Mouse (Mus musculus): ENCODE data around the gene Pdcd6. TPM values are rescaled to one million over a fixed set of nuclear protein-coding genes. Genes with fewer than 3 reads are reported as not detected.

The Pdcd6 gene
- polyA plus RNA-seq (2014; fragmentation: Nextera tagmentation; extraction: Ambion mirVana): 126 and 138 TPM in 2 replicates

DNA sequence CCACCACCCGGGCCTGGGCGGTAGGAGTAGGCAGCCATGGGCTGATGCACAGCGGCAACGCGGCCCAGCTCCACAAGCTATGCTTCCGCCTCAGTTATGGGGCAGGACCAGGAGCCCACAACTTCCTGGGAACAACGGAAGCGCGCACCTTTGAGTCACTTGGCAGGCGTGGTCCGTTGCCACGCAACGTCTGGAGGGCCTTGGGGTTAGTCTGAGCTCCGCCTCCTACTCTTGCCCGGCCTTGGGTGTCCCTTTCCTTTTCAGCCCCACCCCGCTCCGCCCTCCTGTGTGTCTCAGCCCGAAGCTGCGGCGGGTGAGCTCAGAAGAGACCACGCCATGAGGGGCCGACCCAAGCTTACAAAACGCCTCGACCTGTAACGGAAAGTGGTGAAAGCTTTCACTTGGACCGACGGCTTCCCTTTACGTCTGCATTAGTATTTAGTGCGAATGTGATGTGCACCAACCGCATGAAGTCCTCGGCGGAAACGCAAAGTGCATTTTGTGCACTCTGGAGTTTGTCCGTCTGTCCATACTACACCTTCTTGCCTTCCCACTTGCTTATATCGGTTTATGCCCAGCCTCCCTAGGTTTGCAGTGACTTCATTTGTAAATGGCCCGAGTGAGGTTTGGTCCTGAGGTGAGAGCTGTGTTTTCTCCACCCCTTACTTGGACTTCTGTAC, at the start of gene Pdcd6:
Gene Pdcd6, minus strand, starts transcription at position 411 of the 680 bp plus-strand sequence.
- peak within 1 kb of the TSS; percentile 87 for H3K4me2 ChIP-seq (replicated peaks)
- ATAC-seq (ENCODE audit: low FRiP score) (peak; percentile 98), DNase-seq (ENCODE audit: low spot score) (peak; percentile 88)
- no peaks in the 10 kb centered on the region for H3K27me3 ChIP-seq (ENCODE audit: control insufficient read depth, insufficient read depth, low read length)
- 2% methylated on average over 36 of the region's 36 CpGs for whole genome bisulfite sequencing
- peaks cover 41% of the 10 kb centered on the region for H3K36me3 ChIP-seq (replicated peaks; ENCODE audit: control insufficient read depth, insufficient read depth)
- peaks cover 12% of the 10 kb centered on the region for H3K4me1 ChIP-seq (replicated peaks; ENCODE audit: control insufficient read depth, insufficient read depth, low read length)
- peak within 1 kb of the TSS; percentile 62; the same call in 1 of the 2 replicates for H3K27ac ChIP-seq
- no peaks in the 10 kb centered on the region for H3K9me3 ChIP-seq (ENCODE audit: control insufficient read depth, low read length)
- H3K9ac ChIP-seq: peak within 1 kb of the TSS; percentile 85
- peak within 1 kb of the TSS; percentile 75 for H3K4me3 ChIP-seq (replicated peaks; ENCODE audit: low read length)

GRCm38 (mm10) chr13:74363859-74364235, 46.5 kb upstream of the Pdcd6 start, which contains the start of gene Lrrc14b:
Gene Lrrc14b (minus strand): TSS chr13:74364005.
- Histone ChIP-seq H3K27me3 (ENCODE audit: control insufficient read depth, insufficient read depth, low read length) (no peaks in the 10 kb centered on the region), H3K4me3 (replicated peaks; ENCODE audit: low read length) (no peak within 1 kb of the TSS), H3K36me3 (replicated peaks; ENCODE audit: control insufficient read depth, insufficient read depth) (peaks cover 32% of the 10 kb centered on the region), H3K4me2 (replicated peaks) (no peak within 1 kb of the TSS), H3K4me1 (replicated peaks; ENCODE audit: control insufficient read depth, insufficient read depth, low read length) (no peaks in the 10 kb centered on the region), H3K9me3 (ENCODE audit: control insufficient read depth, low read length) (no peaks in the 10 kb centered on the region), H3K27ac (no peak within 1 kb of the TSS), H3K9ac (no peak within 1 kb of the TSS)
- WGBS: 85% methylated on average over 8 of the region's 8 CpGs
- no peak for ATAC-seq (ENCODE audit: low FRiP score)
- no peak for DNase-seq (ENCODE audit: low spot score)

GRCm38 (mm10) chr13:74363176-74363858, 45.9 kb upstream of the Pdcd6 start:
- no peaks in the 10 kb centered on the region for H3K27me3 ChIP-seq (ENCODE audit: control insufficient read depth, insufficient read depth, low read length)
- no peak overlapping the region for H3K27ac ChIP-seq
- 96% methylated on average over 13 of the region's 13 CpGs for WGBS
- H3K4me2 ChIP-seq (replicated peaks): no peak overlapping the region
- H3K4me1 ChIP-seq (replicated peaks; ENCODE audit: control insufficient read depth, insufficient read depth, low read length): no peaks in the 10 kb centered on the region
- H3K36me3 ChIP-seq (replicated peaks; ENCODE audit: control insufficient read depth, insufficient read depth): peaks cover 37% of the 10 kb centered on the region
- H3K9me3 ChIP-seq (ENCODE audit: control insufficient read depth, low read length): no peaks in the 10 kb centered on the region
- H3K4me3 ChIP-seq (replicated peaks; ENCODE audit: low read length): no peak overlapping the region
- ATAC-seq (ENCODE audit: low FRiP score) (no peak), DNase-seq (ENCODE audit: low spot score) (no peak)
- no peak overlapping the region for H3K9ac ChIP-seq

DNA sequence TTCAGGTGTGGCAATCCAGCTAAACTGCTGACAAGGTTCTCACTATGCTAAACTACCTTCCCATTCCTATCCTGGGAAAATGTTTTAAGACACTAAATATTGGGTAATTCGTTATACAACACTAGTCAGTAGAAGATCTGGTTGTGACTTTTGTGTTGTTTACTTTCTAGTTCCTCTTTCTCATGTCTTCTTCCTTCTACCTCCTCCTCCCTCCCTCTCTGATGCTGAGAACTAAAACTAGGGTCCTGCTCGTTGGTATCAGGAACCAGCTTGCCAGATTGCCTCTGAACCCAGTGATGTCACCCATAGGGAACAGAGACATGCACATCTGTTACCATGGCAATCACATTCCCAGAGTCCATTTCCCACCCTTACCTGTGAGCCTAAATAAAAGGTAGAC, 44.8 kb upstream of the Pdcd6 start:
- no peaks in the 10 kb centered on the region for H3K27me3 ChIP-seq (ENCODE audit: control insufficient read depth, insufficient read depth, low read length)
- WGBS: 87% methylated on average over 2 of the region's 2 CpGs
- DNase-seq (ENCODE audit: low spot score) (no peak), ATAC-seq (ENCODE audit: low FRiP score) (no peak; the same call in 1 of the 2 replicates)
- H3K4me2 ChIP-seq (replicated peaks): no peak overlapping the region
- no peaks in the 10 kb centered on the region for H3K4me1 ChIP-seq (replicated peaks; ENCODE audit: control insufficient read depth, insufficient read depth, low read length)
- H3K4me3 ChIP-seq (replicated peaks; ENCODE audit: low read length): no peak overlapping the region
- peaks cover 48% of the 10 kb centered on the region for H3K36me3 ChIP-seq (replicated peaks; ENCODE audit: control insufficient read depth, insufficient read depth)
- H3K9me3 ChIP-seq (ENCODE audit: control insufficient read depth, low read length): no peaks in the 10 kb centered on the region
- no peak overlapping the region for H3K27ac ChIP-seq
- no peak overlapping the region for H3K9ac ChIP-seq

GRCm38 (mm10) chr13:74356491-74356890, 39.1 kb upstream of the Pdcd6 start:
- Histone ChIP-seq H3K9me3 (ENCODE audit: control insufficient read depth, low read length) (no peaks in the 10 kb centered on the region), H3K36me3 (replicated peaks; ENCODE audit: control insufficient read depth, insufficient read depth) (peaks cover 76% of the 10 kb centered on the region), H3K4me2 (replicated peaks) (no peak overlapping the region), H3K4me3 (replicated peaks; ENCODE audit: low read length) (no peak overlapping the region), H3K4me1 (replicated peaks; ENCODE audit: control insufficient read depth, insufficient read depth, low read length) (no peaks in the 10 kb centered on the region), H3K27me3 (ENCODE audit: control insufficient read depth, insufficient read depth, low read length) (no peaks in the 10 kb centered on the region), H3K9ac (no peak overlapping the region), H3K27ac (no peak overlapping the region)
- DNase-seq (ENCODE audit: low spot score): no peak
- ATAC-seq (ENCODE audit: low FRiP score): no peak
- 95% methylated on average over 13 of the region's 13 CpGs for WGBS

DNA sequence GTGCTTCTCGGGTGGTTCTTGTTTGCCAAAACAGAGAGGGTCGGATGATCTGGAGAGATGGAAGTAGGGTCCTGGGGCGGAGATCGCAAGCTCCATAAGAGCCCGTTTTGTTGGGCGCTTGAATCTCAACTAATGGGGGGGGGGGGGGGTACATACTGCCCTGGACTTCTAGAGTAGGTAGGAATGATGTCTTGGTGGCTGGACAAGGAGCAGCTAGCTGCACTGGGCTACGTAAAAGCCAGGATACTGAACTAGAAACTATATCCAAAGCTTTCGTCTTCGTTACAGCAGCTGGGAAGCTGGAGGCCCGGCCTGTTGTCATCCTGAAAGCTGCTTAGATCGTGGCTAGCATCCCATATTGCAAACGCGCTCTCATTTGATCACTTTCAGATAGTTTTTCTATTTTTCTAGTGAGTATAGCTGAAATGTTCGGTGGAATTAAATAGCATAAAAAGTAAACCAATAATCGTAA, 33.1 kb upstream of the Pdcd6 start:
- 3% methylated on average over 15 of the region's 15 CpGs for WGBS
- ATAC-seq (ENCODE audit: low FRiP score): no peak; the same call in 1 of the 2 replicates

GRCm38 (mm10) chr13:74349566-74350434, 32.4 kb upstream of the Pdcd6 start, which contains the start of the genes Sdha and Ccdc127:
Gene Sdha (minus strand): TSS chr13:74350280.
Gene Ccdc127 (plus strand): TSS chr13:74350309.
- Histone ChIP-seq H3K27me3 (ENCODE audit: control insufficient read depth, insufficient read depth, low read length) (no peaks in the 10 kb centered on the region), H3K9ac (peak within 1 kb of the TSS; percentile 86), H3K27ac (peak within 1 kb of the TSS; percentile 57), H3K36me3 (replicated peaks; ENCODE audit: control insufficient read depth, insufficient read depth) (peaks cover 19% of the 10 kb centered on the region), H3K4me3 (replicated peaks; ENCODE audit: low read length) (peak within 1 kb of the TSS; percentile 70), H3K4me1 (replicated peaks; ENCODE audit: control insufficient read depth, insufficient read depth, low read length) (peaks cover 18% of the 10 kb centered on the region), H3K4me2 (replicated peaks) (peak within 1 kb of the TSS; percentile 79), H3K9me3 (ENCODE audit: control insufficient read depth, low read length) (no peaks in the 10 kb centered on the region)
- ATAC-seq (ENCODE audit: low FRiP score): peak; percentile 98
- peak; percentile 99 for DNase-seq (ENCODE audit: low spot score)
- 2% methylated on average over 57 of the region's 57 CpGs for WGBS

More for the DNA sequence above, 33.1 kb upstream of the Pdcd6 start:
- H3K9ac ChIP-seq: peak overlapping the region; percentile 86
- H3K4me1 ChIP-seq (replicated peaks; ENCODE audit: control insufficient read depth, insufficient read depth, low read length): peaks cover 18% of the 10 kb centered on the region
- H3K36me3 ChIP-seq (replicated peaks; ENCODE audit: control insufficient read depth, insufficient read depth): peaks cover 19% of the 10 kb centered on the region
- H3K4me2 ChIP-seq (replicated peaks): peak overlapping the region; percentile 79
- peak overlapping the region; percentile 57 for H3K27ac ChIP-seq
- no peaks in the 10 kb centered on the region for H3K9me3 ChIP-seq (ENCODE audit: control insufficient read depth, low read length)
- H3K4me3 ChIP-seq (replicated peaks; ENCODE audit: low read length): peak overlapping the region; percentile 70
- peak; percentile 50 for DNase-seq (ENCODE audit: low spot score)
- H3K27me3 ChIP-seq (ENCODE audit: control insufficient read depth, insufficient read depth, low read length): no peaks in the 10 kb centered on the region

DNA sequence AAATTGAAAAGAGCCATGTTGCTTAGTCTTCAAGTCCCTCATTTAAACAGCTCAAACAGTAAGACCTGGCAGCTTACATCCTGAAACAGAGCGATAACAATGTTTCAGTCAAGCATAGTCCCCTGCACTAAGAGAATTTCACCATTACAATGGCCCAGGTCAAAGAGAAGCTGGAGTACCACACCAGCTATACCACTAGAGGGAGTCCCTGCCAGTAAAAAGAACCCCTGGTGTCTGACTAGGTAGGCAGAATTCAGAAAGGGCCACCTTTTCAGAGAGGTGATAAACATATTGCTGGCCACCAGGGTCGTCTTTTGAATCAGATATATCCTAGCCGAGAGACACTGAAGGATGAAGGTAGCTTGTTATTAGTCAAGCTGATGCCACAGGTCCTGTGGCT, 23.7 kb upstream of the Pdcd6 start:
- no peak overlapping the region for H3K4me2 ChIP-seq (replicated peaks)
- H3K9ac ChIP-seq: no peak overlapping the region
- H3K4me1 ChIP-seq (replicated peaks; ENCODE audit: control insufficient read depth, insufficient read depth, low read length): no peaks in the 10 kb centered on the region
- ATAC-seq (ENCODE audit: low FRiP score) (peak; percentile 78; the same call in 1 of the 2 replicates), DNase-seq (ENCODE audit: low spot score) (peak; percentile 54)
- peaks cover 75% of the 10 kb centered on the region for H3K36me3 ChIP-seq (replicated peaks; ENCODE audit: control insufficient read depth, insufficient read depth)
- H3K4me3 ChIP-seq (replicated peaks; ENCODE audit: low read length): no peak overlapping the region
- no peaks in the 10 kb centered on the region for H3K9me3 ChIP-seq (ENCODE audit: control insufficient read depth, low read length)
- H3K27ac ChIP-seq: no peak overlapping the region
- WGBS: 47% methylated on average over 3 of the region's 3 CpGs
- H3K27me3 ChIP-seq (ENCODE audit: control insufficient read depth, insufficient read depth, low read length): no peaks in the 10 kb centered on the region

All from hindbrain, embryonic 14.5 days (tissue).